Mouse (Mus musculus) spleen, postnatal 10 days (tissue): Measurements from ENCODE around the gene Skap1.

Source experiments
- DNase-seq, 2 experiments: peaks; one replicate each; pipeline ENCODE4 v3.0.0; 2021 to 2022; ENCODE audit warnings: low spot score in 2 of 2

Gene Skap1

DNA sequence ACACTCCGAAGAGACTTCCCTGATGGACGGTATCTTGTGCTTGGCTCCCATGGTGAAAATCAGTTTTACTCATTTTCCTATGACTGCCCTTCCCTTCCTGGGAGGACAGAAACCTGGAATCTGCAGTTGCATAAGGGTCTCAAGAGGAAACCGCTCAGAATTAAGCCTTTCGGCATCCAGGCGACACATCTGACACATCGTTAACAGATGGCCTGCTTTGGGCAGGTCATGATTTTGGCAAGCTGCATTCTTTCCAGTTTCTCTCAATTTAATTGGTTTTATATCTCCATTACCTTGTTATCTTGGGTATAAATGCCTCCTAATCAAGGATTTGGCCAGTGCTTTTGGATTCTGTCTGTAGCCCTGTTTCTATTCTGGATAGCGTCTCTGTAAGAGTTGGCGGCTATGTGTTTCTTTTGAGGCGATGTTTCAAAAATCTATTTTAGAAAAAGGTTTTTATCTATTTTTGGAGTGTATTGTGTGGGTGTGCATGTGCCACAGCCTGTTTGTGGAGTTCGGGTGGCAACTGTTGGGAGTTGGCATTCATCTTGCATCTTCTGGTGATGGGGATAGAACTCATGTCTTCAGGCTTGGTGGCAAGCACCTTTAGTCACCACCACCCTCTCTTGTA lies 1.1 kb downstream of the Skap1 start:
- no peak for DNase-seq

GRCm38 (mm10) chr11:96466382-96466781 lies 2.0 kb downstream of the Skap1 start:
- no peak for DNase-seq

- DNase-seq = peak in 1 of 2 experiments; percentile 30
These were observed 2.6 kb downstream of the Skap1 start for GRCm38 (mm10) chr11:96466987-96467386.

DNA sequence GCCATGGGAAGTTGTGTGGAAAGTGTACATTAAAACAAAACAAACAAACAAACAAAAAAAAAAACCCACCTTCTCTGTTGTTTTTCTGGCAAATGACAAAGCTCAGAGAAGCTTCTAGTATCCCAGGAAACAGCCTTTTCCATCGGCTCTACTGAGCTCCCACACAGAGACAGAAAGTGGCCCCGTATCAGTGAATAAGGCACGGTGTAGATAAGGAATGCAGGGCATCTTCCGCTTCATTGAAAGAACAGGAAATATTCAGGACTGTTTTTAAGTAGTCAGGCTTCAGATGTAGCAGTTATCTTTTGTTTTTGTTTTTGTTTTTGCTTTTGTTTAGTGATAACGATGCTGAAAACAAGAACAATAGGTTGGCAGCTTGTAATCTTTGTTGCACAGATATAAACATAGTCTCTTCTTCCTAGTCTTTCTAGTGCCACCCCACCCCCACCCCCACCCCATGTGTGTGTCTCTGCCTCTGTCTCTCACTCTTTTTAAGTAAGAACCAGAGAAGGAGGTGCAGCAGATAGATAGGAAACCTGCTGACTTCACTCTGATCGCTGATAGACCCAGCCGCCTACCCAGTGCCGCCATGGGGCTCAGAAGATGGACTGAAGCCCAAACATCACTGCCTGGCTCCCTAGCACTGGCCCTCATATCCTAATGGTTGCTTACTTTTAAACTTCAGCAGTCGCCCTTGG lies 3.8 kb downstream of the Skap1 start:
- DNase-seq = no peak

GRCm38 (mm10) chr11:96482711-96483110 lies 18.3 kb downstream of the Skap1 start:
- DNase-seq = no peak

DNA sequence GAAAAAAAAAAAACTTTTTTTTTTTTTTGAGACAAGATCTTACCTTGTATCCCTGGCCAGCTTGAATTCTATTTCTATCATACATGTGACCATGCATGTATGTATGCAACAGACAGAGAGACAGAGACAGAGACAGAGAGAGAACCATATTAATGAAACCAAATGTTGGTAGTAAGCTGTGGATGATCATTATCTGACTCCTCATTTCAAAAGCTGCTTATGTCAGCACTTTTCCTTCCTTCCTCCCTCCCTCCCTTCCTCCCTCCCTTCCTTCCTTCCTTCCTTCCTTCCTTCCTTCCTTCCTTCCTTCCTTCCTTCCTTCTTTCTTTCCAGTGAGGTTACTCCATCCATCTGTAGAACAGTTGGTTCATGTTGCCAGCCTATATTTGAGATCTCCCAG lies 18.8 kb downstream of the Skap1 start:
- DNase-seq = no peak

GRCm38 (mm10) chr11:96498481-96498880 lies 34.1 kb downstream of the Skap1 start:
- no peak for DNase-seq

- DNase-seq = no peak
These were observed 36.6 kb downstream of the Skap1 start for GRCm38 (mm10) chr11:96501042-96501441.

DNA sequence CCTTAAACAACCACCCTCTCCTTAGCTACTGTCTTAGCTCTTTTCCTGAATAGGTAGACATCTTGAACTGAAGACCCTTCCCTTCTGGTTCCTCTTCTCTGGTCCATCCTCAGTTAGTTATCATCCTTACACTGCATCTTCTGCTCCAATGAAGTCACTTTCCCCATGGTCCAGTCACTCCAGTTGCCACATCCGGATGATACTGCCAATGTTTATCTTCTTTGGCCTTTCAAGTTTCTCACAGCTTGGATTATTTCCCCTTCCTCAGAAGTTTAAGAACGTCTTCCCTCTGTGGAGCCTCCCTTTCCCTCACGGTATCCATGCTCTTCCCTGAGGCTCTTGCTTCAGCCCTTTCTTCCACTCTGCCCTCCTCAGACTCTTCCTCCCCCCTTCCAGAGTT lies 38.6 kb downstream of the Skap1 start:
- no peak for DNase-seq

GRCm38 (mm10) chr11:96504509-96505119 lies 40.2 kb downstream of the Skap1 start:
- DNase-seq = no peak

- peak in 1 of 2 experiments; percentile 17 for DNase-seq
These were observed 41.4 kb downstream of the Skap1 start for GRCm38 (mm10) chr11:96505841-96506240.

DNA sequence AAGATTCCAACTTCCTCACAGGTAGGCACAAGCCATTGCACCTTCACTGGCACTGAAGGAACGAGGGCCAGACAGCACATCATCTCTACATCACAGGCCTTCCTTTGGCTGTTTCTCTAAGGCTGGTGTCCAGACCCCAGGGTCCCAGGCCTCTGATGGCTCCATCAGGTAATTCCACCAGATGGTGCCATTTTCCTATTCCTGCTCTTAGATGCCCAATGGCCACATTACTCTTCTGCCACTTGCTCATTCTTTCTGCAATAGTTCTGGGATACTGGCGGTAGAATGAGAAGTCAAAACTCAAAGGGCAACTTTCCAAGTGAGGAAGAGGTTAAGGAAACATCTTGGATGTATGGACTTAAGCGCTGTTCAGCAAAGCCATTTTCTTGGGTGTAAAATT lies 50.8 kb downstream of the Skap1 start:
- no peak for DNase-seq

GRCm38 (mm10) chr11:96524541-96524940 lies 60.1 kb downstream of the Skap1 start:
- DNase-seq = no peak

- DNase-seq = no peak
These were observed 61.8 kb downstream of the Skap1 start for GRCm38 (mm10) chr11:96526137-96526621.

GRCm38 (mm10) chr11:96531757-96532433 lies 67.5 kb downstream of the Skap1 start:
- DNase-seq = no peak

DNA sequence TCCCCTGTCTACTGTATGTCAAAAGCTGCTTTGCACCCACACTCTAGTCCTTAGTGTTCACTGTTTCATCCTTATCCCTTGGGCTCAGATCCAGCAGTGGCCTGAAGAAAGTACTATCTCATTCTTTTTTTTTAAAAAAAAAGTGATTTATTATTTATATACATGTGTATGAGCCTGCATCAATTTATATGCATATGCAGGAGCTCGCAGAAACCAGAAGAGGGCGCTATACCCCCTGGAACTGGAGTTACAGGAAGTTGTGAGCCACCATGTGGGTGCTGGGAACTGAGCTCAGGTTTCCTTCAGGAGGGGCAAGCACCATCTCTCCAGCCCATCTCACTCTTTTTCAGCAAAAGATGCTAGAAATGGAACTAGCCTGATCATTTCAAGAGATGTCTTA lies 70.1 kb downstream of the Skap1 start:
- DNase-seq = no peak

DNA sequence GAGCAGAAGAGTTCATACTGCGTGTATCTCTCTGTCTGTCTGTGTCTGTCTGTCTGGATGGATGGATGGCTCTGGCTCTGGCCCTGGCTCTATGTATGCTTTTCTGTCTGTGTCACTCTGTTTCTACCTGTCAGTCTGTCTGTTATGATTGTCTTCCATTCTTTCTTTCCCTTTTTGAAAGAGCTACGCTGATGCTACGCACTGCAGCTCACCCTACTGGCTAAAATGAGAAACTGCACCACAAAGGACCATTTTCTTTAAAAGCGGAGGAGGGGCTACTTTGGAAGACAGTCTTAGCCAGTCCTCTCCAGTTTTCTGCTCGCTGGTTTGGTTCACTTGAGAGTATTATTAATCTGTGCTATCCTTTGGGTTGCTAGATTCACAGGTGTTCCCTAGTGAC lies 71.8 kb downstream of the Skap1 start:
- DNase-seq = no peak

DNA sequence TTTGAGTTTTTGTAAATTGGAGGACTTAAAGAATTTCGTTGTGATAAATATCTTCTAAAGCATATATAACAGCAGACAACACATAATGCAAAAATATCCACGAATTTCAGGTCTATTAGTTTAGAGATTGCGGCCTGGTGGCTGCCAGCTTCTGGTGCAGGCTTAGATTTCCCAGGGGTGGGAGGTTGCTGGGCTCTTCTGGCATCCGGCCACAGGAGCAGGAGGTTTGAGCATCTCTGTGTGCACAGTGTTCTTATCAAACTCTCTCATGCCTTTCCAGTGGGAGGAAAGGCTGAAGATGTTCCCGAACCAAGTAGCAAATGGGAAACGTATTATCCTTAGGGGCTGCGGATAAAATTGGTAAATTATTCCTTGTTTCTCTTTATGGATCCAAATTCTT lies 77.6 kb downstream of the Skap1 start:
- no peak for DNase-seq

DNA sequence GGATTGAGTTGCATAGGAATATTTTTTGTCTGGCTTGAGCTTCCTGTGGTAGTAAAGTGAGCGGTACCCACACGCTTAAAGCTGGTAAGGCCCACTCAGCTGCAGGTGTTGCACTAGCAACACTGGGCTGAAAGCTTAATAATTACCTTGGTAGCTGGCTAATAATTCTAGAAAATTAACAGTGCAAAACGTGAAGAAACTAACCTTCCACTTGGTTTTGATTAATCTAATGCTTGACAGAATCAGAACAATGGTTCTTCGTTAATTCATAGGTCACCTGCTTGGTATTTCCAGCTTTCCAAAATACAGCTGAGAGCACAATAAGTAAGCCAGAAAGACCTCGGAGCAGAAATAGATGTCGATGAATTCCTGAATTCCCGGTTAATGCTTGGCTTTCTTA lies 78.2 kb downstream of the Skap1 start:
- DNase-seq = no peak

DNA sequence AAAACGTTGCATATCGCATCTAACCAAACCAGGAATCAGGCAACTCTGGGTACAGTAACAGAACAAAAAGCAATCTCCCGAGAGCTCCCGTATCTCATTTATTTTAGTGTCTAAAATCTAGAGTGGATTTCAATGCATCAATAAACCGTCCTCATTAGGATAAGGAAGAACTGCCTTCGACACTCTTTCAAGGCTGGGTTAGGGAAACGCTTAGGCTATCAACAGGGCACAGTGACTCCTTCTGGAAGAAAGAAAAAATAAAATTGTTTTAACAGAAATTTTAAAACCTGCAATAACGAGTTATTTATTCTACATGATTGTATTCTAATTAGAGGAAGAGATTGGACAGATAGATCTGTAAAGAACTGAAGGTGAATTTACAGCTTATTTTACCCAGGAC lies 82.0 kb downstream of the Skap1 start:
- no peak for DNase-seq

GRCm38 (mm10) chr11:96550960-96551703 lies 86.7 kb downstream of the Skap1 start:
- no peak for DNase-seq

GRCm38 (mm10) chr11:96553091-96553490 lies 88.7 kb downstream of the Skap1 start:
- peak in 1 of 2 experiments; percentile 24 for DNase-seq
